Mouse (Mus musculus): ENCODE results near the gene H2-M10.6.

DNA sequence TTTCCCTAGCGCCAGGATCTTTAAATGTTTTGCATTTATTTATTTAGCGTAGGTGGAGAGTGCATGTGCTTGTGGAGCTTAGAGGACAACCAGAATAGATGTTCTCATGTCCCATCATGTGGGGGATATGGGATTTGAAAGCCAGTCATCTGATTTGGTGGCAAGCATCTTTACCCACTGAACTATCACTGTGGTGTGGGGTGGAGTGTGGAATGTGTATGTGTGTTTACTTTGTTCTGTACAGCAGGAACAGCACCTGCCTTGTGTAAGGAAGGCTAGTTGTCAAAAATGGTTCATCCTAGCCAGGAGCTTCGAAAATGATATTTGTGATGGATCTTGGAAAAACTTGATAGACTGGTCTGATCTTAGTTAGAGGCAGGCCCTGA is 24.4 kb downstream of the H2-M10.6 start:
- TF ChIP-seq GATA1 (IDR thresholded peaks at IDR 0.05; ENCODE audit: borderline replicate concordance, low read length) = no peak
- TF ChIP-seq FLI1 (IDR thresholded peaks at IDR 0.05; ENCODE audit: low read length) = no peak

Measured in megakaryocyte, embryonic 14.5 days (primary cell).